Mouse (Mus musculus): Measurements from ENCODE around the gene Itga7. TPM values are rescaled to one million over a fixed set of nuclear protein-coding genes. Genes with fewer than 3 reads are reported as not detected.

The Itga7 gene
- polyA plus RNA-seq, 1 experiment from 2014 or later, result 12.7 TPM

DNA sequence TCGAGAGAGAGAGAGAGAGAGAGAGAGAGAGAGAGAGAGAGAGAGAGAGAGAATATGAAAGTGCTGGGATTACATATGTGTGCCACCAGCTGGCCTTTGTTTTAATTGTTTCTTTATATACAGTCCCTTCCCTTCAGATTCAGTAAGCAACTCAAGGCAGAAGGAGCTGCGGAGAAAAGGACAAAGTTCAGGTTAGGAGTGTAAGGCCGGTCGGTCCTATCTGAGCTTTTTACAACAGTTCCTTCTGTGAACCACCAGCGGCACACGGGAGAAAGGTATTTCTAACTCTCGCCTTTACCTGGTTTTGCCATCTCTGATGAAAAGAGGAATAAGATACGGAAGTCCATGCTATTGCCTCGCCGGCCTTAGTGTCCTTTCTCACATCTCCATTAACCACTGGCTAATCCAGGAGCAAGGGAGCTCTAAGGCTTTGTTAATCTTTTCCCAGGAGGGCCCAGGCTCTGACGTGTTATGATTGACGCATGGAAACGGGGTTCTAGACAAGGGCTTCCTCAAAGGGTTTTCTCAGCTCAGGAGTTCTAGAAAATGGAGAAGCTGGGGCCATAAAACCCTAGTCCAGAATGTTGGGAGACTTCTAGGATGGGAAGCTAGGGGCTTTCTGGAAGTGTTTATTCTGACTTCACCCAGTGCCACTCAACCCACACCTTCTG is 24.7 kb upstream of the Itga7 start:
- Histone ChIP-seq H3K27me3 (replicated peaks; ENCODE audit: control insufficient read depth, insufficient read depth, low read length) (no peaks in the 10 kb centered on the region), H3K27ac (ENCODE audit: low read depth, low read length) (0 out of 2 replicates have a peak overlapping the region, but pooled peaks have one; percentile 81), H3K9me3 (ENCODE audit: control insufficient read depth, low read length) (no peaks in the 10 kb centered on the region), H3K4me1 (ENCODE audit: control insufficient read depth, insufficient read depth, low read depth, low read length) (peaks cover 7% of the 10 kb centered on the region), H3K9ac (ENCODE audit: low read depth, low read length) (peak overlapping the region; percentile 94), H3K36me3 (ENCODE audit: control insufficient read depth, insufficient read depth, low read length) (no peaks in the 10 kb centered on the region), H3K4me3 (ENCODE audit: low read length) (peak overlapping the region; percentile 78), H3K4me2 (ENCODE audit: low read length) (peak overlapping the region; percentile 79)
- no peak for ATAC-seq
- WGBS, result 59% methylated on average over 13 of the region's 13 CpGs

GRCm38 (mm10) chr10:128909567-128910028 is 24.0 kb upstream of the Itga7 start:
- H3K4me2 ChIP-seq (ENCODE audit: low read length), result peak overlapping the region; percentile 79
- WGBS, result under 1% methylated on average over 27 of the region's 41 CpGs
- no peaks in the 10 kb centered on the region for H3K9me3 ChIP-seq (ENCODE audit: control insufficient read depth, low read length)
- H3K27me3 ChIP-seq (replicated peaks; ENCODE audit: control insufficient read depth, insufficient read depth, low read length), result no peaks in the 10 kb centered on the region
- peak overlapping the region; percentile 81 for H3K27ac ChIP-seq (ENCODE audit: low read depth, low read length)
- ATAC-seq, result peak; percentile 71
- H3K4me1 ChIP-seq (ENCODE audit: control insufficient read depth, insufficient read depth, low read depth, low read length), result peaks cover 7% of the 10 kb centered on the region
- peak overlapping the region; percentile 78 for H3K4me3 ChIP-seq (ENCODE audit: low read length)
- H3K9ac ChIP-seq (ENCODE audit: low read depth, low read length), result peak overlapping the region; percentile 94
- no peaks in the 10 kb centered on the region for H3K36me3 ChIP-seq (ENCODE audit: control insufficient read depth, insufficient read depth, low read length)

DNA sequence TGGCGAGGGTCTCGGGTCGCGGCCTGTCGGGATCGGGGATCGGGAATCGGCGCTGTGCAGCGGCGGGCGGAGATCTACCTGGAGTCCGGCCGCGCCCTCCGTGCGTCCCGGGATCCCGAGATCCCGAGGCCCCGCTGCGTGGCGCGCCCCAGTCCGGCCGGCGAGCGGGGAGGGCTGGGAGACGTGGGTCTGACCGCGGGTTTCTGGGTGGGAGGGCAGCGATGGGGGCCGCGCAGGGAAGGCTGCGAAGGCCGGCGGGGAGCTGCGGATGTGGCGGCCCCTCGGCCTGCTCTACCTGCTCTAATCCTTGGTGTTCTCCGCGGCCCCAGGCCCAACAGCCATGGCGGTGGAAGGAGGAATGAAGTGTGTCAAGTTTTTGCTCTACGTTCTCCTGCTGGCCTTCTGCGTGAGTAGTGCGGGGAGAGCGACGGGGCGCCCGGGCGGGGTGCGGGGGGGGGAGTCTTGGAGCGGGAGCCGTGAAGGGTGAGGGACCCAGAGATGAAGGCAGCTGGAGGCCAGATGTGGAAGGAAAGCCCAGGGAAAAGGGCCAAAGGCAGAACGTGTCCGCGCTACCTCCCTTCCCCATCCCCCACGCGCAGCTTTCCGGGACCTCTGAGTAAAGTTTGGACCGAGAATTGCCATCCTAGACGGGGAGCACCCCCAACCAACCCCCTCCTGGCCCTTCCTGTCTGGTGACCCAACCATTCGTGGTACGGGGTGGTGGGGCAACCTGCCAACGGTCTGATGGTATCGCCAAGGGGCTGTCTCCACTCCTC is 23.4 kb upstream of the Itga7 start:
- WGBS, result 2% methylated on average over 59 of the region's 66 CpGs
- peak overlapping the region; percentile 81 for H3K27ac ChIP-seq (ENCODE audit: low read depth, low read length)
- peak overlapping the region; percentile 94 for H3K9ac ChIP-seq (ENCODE audit: low read depth, low read length)
- no peaks in the 10 kb centered on the region for H3K36me3 ChIP-seq (ENCODE audit: control insufficient read depth, insufficient read depth, low read length)
- no peaks in the 10 kb centered on the region for H3K27me3 ChIP-seq (replicated peaks; ENCODE audit: control insufficient read depth, insufficient read depth, low read length)
- H3K9me3 ChIP-seq (ENCODE audit: control insufficient read depth, low read length), result no peaks in the 10 kb centered on the region
- peak overlapping the region; percentile 78 for H3K4me3 ChIP-seq (ENCODE audit: low read length)
- peaks cover 7% of the 10 kb centered on the region for H3K4me1 ChIP-seq (ENCODE audit: control insufficient read depth, insufficient read depth, low read depth, low read length)
- ATAC-seq, result peak; percentile 48
- H3K4me2 ChIP-seq (ENCODE audit: low read length), result peak overlapping the region; percentile 79

DNA sequence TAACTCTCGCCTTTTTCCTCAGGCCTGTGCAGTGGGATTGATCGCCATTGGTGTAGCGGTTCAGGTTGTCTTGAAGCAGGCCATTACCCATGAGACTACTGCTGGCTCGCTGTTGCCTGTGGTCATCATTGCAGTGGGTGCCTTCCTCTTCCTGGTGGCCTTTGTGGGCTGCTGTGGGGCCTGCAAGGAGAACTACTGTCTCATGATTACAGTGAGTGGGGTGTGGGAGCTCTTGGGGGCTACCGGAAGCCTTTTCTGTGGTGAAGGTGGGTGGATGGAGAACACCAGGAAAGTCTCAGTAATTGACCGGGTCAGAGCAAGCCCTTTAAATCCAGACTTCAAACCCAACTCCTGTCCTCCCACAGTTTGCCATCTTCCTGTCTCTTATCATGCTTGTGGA is 22.2 kb upstream of the Itga7 start:
- no peak overlapping the region; the same call in 1 of the 2 replicates for H3K4me3 ChIP-seq (ENCODE audit: low read length)

DNA sequence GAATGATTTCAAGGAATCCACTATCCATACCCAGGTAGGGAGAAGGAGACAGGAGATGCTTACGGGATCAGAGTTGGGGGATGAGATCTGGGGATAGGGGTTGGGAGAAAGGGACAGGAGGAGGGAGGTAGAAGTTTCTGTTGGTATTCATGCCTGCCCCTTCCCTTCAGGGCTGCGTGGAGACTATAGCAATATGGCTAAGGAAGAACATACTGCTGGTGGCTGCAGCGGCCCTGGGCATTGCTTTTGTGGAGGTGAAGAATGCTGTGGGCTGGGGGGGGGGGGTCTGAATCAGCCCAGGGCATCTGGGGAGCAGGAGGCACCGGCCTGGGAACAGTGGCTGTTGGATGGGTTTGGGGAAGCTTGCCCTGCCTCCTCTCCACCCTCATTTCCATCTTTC is 21.4 kb upstream of the Itga7 start:
- WGBS, result 71% methylated on average over 4 of the region's 4 CpGs
- Histone ChIP-seq H3K27me3 (replicated peaks; ENCODE audit: control insufficient read depth, insufficient read depth, low read length) (no peaks in the 10 kb centered on the region), H3K4me1 (ENCODE audit: control insufficient read depth, insufficient read depth, low read depth, low read length) (peaks cover 7% of the 10 kb centered on the region), H3K4me3 (ENCODE audit: low read length) (no peak overlapping the region), H3K27ac (ENCODE audit: low read depth, low read length) (no peak overlapping the region), H3K9ac (ENCODE audit: low read depth, low read length) (no peak overlapping the region; the same call in 1 of the 2 replicates), H3K4me2 (ENCODE audit: low read length) (no peak overlapping the region), H3K9me3 (ENCODE audit: control insufficient read depth, low read length) (no peaks in the 10 kb centered on the region), H3K36me3 (ENCODE audit: control insufficient read depth, insufficient read depth, low read length) (no peaks in the 10 kb centered on the region; the same call in 1 of the 2 replicates)
- ATAC-seq, result no peak

More for the DNA sequence above, 22.2 kb upstream of the Itga7 start:
- no peaks in the 10 kb centered on the region for H3K36me3 ChIP-seq (ENCODE audit: control insufficient read depth, insufficient read depth, low read length)
- no peak overlapping the region; the same call in 1 of the 2 replicates for H3K9ac ChIP-seq (ENCODE audit: low read depth, low read length)
- ATAC-seq, result no peak
- H3K4me1 ChIP-seq (ENCODE audit: control insufficient read depth, insufficient read depth, low read depth, low read length), result peaks cover 7% of the 10 kb centered on the region
- 90% methylated on average over 6 of the region's 6 CpGs for WGBS
- H3K27me3 ChIP-seq (replicated peaks; ENCODE audit: control insufficient read depth, insufficient read depth, low read length), result no peaks in the 10 kb centered on the region
- no peaks in the 10 kb centered on the region for H3K9me3 ChIP-seq (ENCODE audit: control insufficient read depth, low read length)
- H3K4me2 ChIP-seq (ENCODE audit: low read length), result peak overlapping the region; percentile 79
- H3K27ac ChIP-seq (ENCODE audit: low read depth, low read length), result no peak overlapping the region

DNA sequence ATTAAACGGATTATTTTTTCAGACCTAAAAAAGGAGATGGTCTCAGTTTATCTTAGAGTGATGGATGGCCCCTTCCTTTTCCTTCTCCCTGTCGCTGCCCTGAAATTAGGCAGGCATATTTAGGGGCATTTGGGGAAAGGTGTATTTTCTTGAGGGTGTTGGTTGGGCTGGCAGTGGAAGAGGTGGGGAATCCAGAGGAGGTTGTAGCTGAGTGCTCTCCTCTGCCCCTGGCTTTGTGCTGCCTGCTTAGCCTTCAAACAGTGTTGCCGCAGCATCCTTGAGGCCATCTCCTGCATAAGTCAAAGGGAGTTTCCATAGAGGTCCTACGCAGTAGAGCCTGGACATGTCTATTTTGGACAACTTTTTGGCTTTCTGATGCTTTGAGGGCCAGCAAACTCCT is 20.8 kb upstream of the Itga7 start:
- Histone ChIP-seq H3K9ac (ENCODE audit: low read depth, low read length) (peak overlapping the region; percentile 8; the same call in 1 of the 2 replicates), H3K9me3 (ENCODE audit: control insufficient read depth, low read length) (no peaks in the 10 kb centered on the region), H3K4me1 (ENCODE audit: control insufficient read depth, insufficient read depth, low read depth, low read length) (peaks cover 10% of the 10 kb centered on the region), H3K36me3 (ENCODE audit: control insufficient read depth, insufficient read depth, low read length) (no peaks in the 10 kb centered on the region; the same call in 1 of the 2 replicates), H3K27ac (ENCODE audit: low read depth, low read length) (peak overlapping the region; percentile 36; the same call in 1 of the 2 replicates), H3K4me3 (ENCODE audit: low read length) (no peak overlapping the region), H3K4me2 (ENCODE audit: low read length) (no peak overlapping the region), H3K27me3 (replicated peaks; ENCODE audit: control insufficient read depth, insufficient read depth, low read length) (no peaks in the 10 kb centered on the region)
- 81% methylated on average over 4 of the region's 4 CpGs for WGBS
- no peak for ATAC-seq

GRCm38 (mm10) chr10:128913219-128913618 is 20.4 kb upstream of the Itga7 start:
- Histone ChIP-seq H3K27me3 (replicated peaks; ENCODE audit: control insufficient read depth, insufficient read depth, low read length) (no peaks in the 10 kb centered on the region), H3K4me3 (ENCODE audit: low read length) (no peak overlapping the region), H3K9ac (ENCODE audit: low read depth, low read length) (no peak overlapping the region; the same call in 1 of the 2 replicates), H3K4me2 (ENCODE audit: low read length) (no peak overlapping the region), H3K27ac (ENCODE audit: low read depth, low read length) (no peak overlapping the region; the same call in 1 of the 2 replicates), H3K36me3 (ENCODE audit: control insufficient read depth, insufficient read depth, low read length) (no peaks in the 10 kb centered on the region; the same call in 1 of the 2 replicates), H3K9me3 (ENCODE audit: control insufficient read depth, low read length) (no peaks in the 10 kb centered on the region), H3K4me1 (ENCODE audit: control insufficient read depth, insufficient read depth, low read depth, low read length) (peaks cover 11% of the 10 kb centered on the region)
- WGBS, result 3% methylated on average over 5 of the region's 5 CpGs
- ATAC-seq, result 0 out of 2 replicates have a peak, but pooled peaks have one; percentile 7

DNA sequence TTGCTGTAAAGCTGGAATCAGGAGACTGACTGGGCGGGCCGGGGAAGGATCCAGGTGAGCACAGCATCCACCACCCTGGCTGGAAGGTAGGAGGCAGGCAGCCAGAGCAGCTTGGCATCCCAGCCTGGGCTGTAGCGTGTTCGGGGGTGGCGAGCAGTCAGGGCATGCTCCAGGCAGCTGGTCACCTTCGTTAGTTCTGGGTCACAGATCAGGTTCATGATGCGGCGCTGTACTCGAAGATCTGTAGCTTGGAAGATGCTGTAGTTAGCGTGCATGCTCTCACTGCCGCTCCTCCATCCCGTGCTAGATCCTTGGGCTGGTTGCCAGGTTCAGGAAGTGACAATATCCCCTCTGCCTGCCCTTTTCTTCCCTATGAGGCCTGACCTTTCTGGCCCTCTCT is 19.9 kb upstream of the Itga7 start:
- no peak overlapping the region for H3K27ac ChIP-seq (ENCODE audit: low read depth, low read length)
- no peak overlapping the region for H3K4me2 ChIP-seq (ENCODE audit: low read length)
- no peaks in the 10 kb centered on the region for H3K9me3 ChIP-seq (ENCODE audit: control insufficient read depth, low read length)
- no peak overlapping the region for H3K9ac ChIP-seq (ENCODE audit: low read depth, low read length)
- H3K27me3 ChIP-seq (replicated peaks; ENCODE audit: control insufficient read depth, insufficient read depth, low read length), result no peaks in the 10 kb centered on the region
- WGBS, result 74% methylated on average over 12 of the region's 12 CpGs
- H3K36me3 ChIP-seq (ENCODE audit: control insufficient read depth, insufficient read depth, low read length), result no peaks in the 10 kb centered on the region; the same call in 1 of the 2 replicates
- ATAC-seq, result 0 out of 2 replicates have a peak, but pooled peaks have one; percentile 5
- H3K4me3 ChIP-seq (ENCODE audit: low read length), result no peak overlapping the region
- peaks cover 12% of the 10 kb centered on the region for H3K4me1 ChIP-seq (ENCODE audit: control insufficient read depth, insufficient read depth, low read depth, low read length)

GRCm38 (mm10) chr10:128915550-128915949 is 18.1 kb upstream of the Itga7 start:
- Histone ChIP-seq H3K27me3 (replicated peaks; ENCODE audit: control insufficient read depth, insufficient read depth, low read length) (no peaks in the 10 kb centered on the region), H3K4me2 (ENCODE audit: low read length) (no peak overlapping the region), H3K9me3 (ENCODE audit: control insufficient read depth, low read length) (no peaks in the 10 kb centered on the region), H3K36me3 (ENCODE audit: control insufficient read depth, insufficient read depth, low read length) (no peaks in the 10 kb centered on the region; the same call in 1 of the 2 replicates), H3K4me1 (ENCODE audit: control insufficient read depth, insufficient read depth, low read depth, low read length) (peaks cover 12% of the 10 kb centered on the region), H3K27ac (ENCODE audit: low read depth, low read length) (no peak overlapping the region), H3K9ac (ENCODE audit: low read depth, low read length) (no peak overlapping the region), H3K4me3 (ENCODE audit: low read length) (no peak overlapping the region)
- WGBS, result 91% methylated on average over 2 of the region's 2 CpGs
- ATAC-seq, result no peak

Measured in hindbrain, embryonic 16.5 days (tissue).